Mouse (Mus musculus): ENCODE measurements around the gene Aga. TPM values are rescaled to one million over a fixed set of nuclear protein-coding genes. Genes with fewer than 3 reads are reported as not detected.

Gene Aga
- total and polyA plus RNA-seq, 3 experiments, result 1.1 to 12.9 (median 10.3) TPM

GRCm38 (mm10) chr8:53562441-53563040 is 51.0 kb downstream of the Aga start:
- ATAC-seq (ENCODE audit: extremely low read depth, insufficient number of reproducible peaks, low FRiP score, poor library complexity, severe bottlenecking), result no peak
- no peak for DNase-seq (ENCODE audit: low spot score)
- no peaks in the 10 kb centered on the region for H3K4me1 ChIP-seq (ENCODE audit: insufficient read depth, low read depth, low read length)
- H3K4me3 ChIP-seq (ENCODE audit: low read depth, low read length), result no peak overlapping the region
- no peaks in the 10 kb centered on the region for H3K27me3 ChIP-seq (ENCODE audit: insufficient read depth, low read length)
- TF ChIP-seq CTCF (IDR thresholded peaks at IDR 0.05; ENCODE audit: low read depth, low read length) (no peak), POLR2AphosphoS5 (IDR thresholded peaks at IDR 0.05; ENCODE audit: insufficient replicate concordance, low read depth, low read length) (no peak), GATA2 (IDR thresholded peaks at IDR 0.05; ENCODE audit: borderline replicate concordance, low read depth, low read length) (no peak), GATA1 (IDR thresholded peaks at IDR 0.05; ENCODE audit: borderline replicate concordance, low read length) (no peak), TAL1 (conservative IDR thresholded peaks at IDR 0.05; ENCODE audit: low read depth, low read length) (no peak)
- no peaks in the 10 kb centered on the region for H3K9me3 ChIP-seq (replicated peaks)
- no peaks in the 10 kb centered on the region for H3K36me3 ChIP-seq (replicated peaks)

- H3K36me3 ChIP-seq (replicated peaks), result no peaks in the 10 kb centered on the region
- no peak overlapping the region for H3K4me3 ChIP-seq (ENCODE audit: low read depth, low read length)
- DNase-seq (ENCODE audit: low spot score) (no peak), ATAC-seq (ENCODE audit: extremely low read depth, insufficient number of reproducible peaks, low FRiP score, poor library complexity, severe bottlenecking) (no peak)
- no peaks in the 10 kb centered on the region for H3K4me1 ChIP-seq (ENCODE audit: insufficient read depth, low read depth, low read length)
- TF ChIP-seq POLR2AphosphoS5 (IDR thresholded peaks at IDR 0.05; ENCODE audit: insufficient replicate concordance, low read depth, low read length), result no peak
- no peaks in the 10 kb centered on the region for H3K9me3 ChIP-seq (replicated peaks)
- no peaks in the 10 kb centered on the region for H3K27me3 ChIP-seq (ENCODE audit: insufficient read depth, low read length)
Observed at GRCm38 (mm10) chr8:53566223-53566622, 54.7 kb downstream of the Aga start.

Other genes starting within 250 kb of the Aga start
- 53.5 and 60.7 TPM in 2 replicates for gene Neil3, start 127.3 kb downstream of the Aga start, total RNA-seq (2014; fragmentation: Nextera tagmentation)
- gene Neil3, start 127.3 kb downstream of the Aga start, total RNA-seq (2017), result 32.9 and 39.9 TPM in 2 replicates
- 2.2 and 2.6 TPM in 2 replicates for gene Neil3, start 127.3 kb downstream of the Aga start, polyA plus RNA-seq (2012)